Mouse (Mus musculus): ENCODE data around the gene Pdk2. TPM values are rescaled to one million over a fixed set of nuclear protein-coding genes. Genes with fewer than 3 reads are reported as not detected.
A peak's percentile ranks its signal among the peaks of the same experiment; 100 is the strongest.

Gene Pdk2
- polyA plus RNA-seq (2015; fragmentation: Nextera tagmentation; extraction: Ambion mirVana), result 33.2 and 33.7 TPM in 2 replicates

DNA sequence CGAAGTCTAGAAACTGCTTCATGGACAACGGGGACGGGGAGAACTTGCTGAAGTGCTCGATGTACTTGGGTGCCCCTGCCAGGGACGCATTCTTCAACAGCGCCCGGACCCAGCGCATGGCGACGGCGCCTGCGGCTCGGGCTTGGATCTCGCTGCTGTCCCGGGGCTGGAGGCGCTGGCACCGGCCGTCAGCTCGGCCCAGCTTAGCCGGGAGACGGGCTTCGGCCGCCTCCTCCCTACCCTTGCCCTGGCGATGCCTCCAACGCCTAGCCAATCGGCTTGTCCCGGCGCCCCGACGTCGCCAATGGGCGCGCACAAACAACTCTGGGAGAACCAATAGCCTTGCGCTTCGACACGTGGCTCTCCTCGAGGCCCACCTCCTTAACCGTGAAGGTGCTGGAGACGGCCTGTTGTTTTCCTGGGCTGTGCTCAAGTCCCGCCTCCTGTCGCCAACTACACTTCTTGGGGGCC is at the start of gene Pdk2:
Gene Pdk2, minus strand, starts transcription at position 216 of the 471 bp plus-strand sequence.
- peaks cover 27% of the 10 kb centered on the region for H3K36me3 ChIP-seq
- peak within 1 kb of the TSS; percentile 82 for H3K9ac ChIP-seq
- peaks cover 16% of the 10 kb centered on the region for H3K4me1 ChIP-seq
- H3K27me3 ChIP-seq, result no peaks in the 10 kb centered on the region
- WGBS, result under 1% methylated on average over 41 of the region's 41 CpGs
- H3K4me2 ChIP-seq, result peak within 1 kb of the TSS; percentile 84
- H3K4me3 ChIP-seq, result peak within 1 kb of the TSS; percentile 61
- peak within 1 kb of the TSS; percentile 68 for H3K27ac ChIP-seq
- no peaks in the 10 kb centered on the region for H3K9me3 ChIP-seq
- ATAC-seq (ENCODE audit: insufficient number of reproducible peaks, insufficient read depth, low FRiP score, low TSS enrichment, low read depth), result peak; percentile 94

DNA sequence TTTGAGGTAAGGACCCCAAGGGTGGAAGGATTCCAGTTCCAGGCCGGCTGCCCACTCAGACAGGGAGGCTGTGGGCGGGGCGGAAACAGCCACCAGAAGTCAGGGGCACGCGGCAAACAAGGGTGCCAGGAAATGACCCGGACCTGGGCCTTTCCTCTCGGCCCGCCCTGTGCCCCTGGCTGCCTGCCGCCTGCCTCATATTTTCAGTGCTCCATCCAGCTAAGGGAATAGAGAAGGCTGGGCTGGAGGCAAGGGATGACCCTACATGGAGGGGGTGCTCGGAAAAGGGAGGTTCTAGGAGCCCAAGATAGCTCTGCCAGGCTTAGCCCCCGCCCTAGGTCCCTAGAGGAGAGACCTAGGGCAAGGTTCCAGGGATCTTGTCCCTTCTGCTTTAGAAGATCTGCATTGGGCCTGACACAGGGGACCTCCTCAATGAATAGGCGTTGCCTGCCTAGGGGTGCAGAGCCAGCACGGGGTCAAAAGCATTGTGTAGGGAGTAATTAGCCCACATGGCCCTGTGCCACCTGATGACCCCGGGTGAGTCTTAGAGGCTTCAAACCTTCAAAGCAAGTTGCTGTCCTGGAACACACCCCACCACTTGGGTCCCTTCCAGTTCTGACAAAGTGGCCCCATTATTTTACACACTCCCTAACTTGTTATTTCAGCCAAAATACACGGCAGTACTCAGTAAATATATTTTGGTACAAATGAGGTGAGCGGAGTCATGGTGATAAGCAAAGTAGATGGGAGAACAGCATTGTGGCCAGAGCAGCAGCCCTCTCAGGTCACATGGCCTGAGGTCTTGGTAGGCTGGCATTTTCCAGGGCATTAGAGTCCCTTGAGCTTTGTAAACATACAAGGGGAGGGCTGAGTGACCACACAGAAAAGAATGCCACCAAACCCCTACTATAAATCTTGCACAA is 48.0 kb upstream of the Pdk2 start:
- no peak overlapping the region for H3K9ac ChIP-seq
- no peak overlapping the region for H3K4me3 ChIP-seq
- WGBS, result 68% methylated on average over 16 of the region's 16 CpGs
- H3K4me2 ChIP-seq, result no peak overlapping the region
- no peaks in the 10 kb centered on the region for H3K36me3 ChIP-seq
- H3K27me3 ChIP-seq, result no peaks in the 10 kb centered on the region; the same call in 1 of the 2 replicates
- H3K27ac ChIP-seq, result no peak overlapping the region
- ATAC-seq (ENCODE audit: insufficient number of reproducible peaks, insufficient read depth, low FRiP score, low TSS enrichment, low read depth), result no peak
- no peaks in the 10 kb centered on the region for H3K9me3 ChIP-seq
- peaks cover 21% of the 10 kb centered on the region for H3K4me1 ChIP-seq

DNA sequence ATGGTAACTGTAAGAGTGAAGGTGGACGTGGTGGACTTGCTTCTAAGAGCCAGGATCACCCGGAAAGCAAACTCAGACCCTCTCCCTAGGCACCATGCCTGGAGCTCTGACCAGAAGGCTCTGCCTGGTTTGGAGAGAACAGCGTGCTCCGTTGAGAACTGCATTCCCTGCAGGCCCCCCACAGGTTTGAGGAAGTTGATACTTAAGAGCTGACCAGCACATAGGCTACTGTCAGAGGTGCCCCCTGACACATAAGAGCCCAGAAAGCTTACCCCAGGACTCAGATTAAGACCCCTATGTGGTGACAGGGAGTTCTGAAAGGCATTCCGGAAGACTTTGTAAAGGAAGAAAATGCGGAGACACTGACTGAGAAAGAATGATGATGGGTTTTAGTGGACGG is 47.1 kb upstream of the Pdk2 start:
- no peaks in the 10 kb centered on the region; the same call in 1 of the 2 replicates for H3K27me3 ChIP-seq
- H3K4me2 ChIP-seq, result no peak overlapping the region
- no peak overlapping the region for H3K27ac ChIP-seq
- 57% methylated on average over 7 of the region's 7 CpGs for WGBS
- H3K9me3 ChIP-seq, result no peaks in the 10 kb centered on the region
- H3K4me3 ChIP-seq, result no peak overlapping the region
- ATAC-seq (ENCODE audit: insufficient number of reproducible peaks, insufficient read depth, low FRiP score, low TSS enrichment, low read depth), result no peak
- no peak overlapping the region for H3K9ac ChIP-seq
- H3K4me1 ChIP-seq, result peaks cover 21% of the 10 kb centered on the region
- H3K36me3 ChIP-seq, result no peaks in the 10 kb centered on the region

DNA sequence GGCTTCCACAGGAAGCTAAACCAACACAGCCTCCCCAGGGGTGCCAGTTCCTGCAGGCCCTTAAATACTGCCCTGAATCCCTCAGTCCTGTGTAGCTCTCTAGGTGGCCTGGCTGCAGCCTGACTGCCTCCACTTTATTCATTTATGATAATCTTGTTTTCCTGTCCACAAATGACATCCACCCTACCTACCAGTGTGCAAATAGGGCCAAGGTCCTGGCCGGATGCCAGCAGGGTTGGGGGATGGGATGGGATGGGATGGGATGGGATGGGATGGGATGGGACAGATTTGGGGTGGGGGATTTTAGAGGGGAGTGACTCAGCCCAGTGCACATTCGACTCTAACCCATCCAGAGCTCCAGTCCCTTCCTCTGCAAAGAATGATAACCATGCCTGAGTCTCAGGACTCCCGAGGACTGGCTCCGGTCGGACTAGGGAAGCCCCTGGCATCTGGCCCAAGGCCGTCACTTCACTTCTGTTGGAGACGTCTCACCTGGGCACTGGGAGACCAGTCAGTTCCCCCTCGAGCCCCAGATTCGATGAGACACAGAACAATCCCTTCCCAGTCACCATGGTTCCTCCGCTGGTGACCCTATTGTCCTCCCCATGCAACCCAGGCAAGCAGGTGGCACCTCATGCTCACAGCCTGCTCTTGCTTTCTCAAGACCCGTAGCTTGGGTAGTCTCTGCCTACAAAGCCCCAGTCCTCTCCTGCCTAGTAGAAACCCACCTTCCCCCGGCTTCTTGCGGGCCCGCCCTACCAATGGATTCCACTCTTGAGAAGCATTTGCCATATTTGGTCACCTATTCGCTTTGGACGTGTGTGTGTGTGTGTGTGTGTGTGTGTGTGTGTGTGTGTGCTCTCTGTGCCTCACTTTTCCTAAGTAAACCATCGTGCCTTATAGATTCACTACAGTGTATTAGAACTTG is 46.4 kb upstream of the Pdk2 start:
- H3K4me2 ChIP-seq, result no peak overlapping the region
- WGBS, result 65% methylated on average over 17 of the region's 17 CpGs

DNA sequence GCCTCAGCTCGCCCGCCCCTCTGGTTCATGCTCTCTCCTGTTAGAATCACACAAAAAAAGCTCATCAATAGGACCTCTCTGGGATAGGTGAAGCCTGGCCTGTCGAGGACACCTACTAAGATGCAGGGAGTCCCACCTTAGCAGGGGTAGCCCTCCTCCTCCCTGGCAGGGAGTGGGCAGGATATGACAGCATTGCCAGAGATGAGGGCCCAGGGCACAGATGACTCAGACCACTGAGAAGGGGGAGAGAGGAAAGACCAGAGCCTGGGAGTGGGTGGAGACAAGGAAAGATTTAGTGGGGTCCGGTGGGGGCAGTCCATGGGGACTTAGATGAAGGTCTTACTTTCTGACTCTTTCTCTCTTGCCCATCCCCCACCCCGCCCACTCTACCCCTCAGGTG is 45.1 kb upstream of the Pdk2 start:
- Histone ChIP-seq H3K27me3 (no peaks in the 10 kb centered on the region; the same call in 1 of the 2 replicates), H3K4me2 (no peak overlapping the region), H3K27ac (no peak overlapping the region), H3K4me3 (no peak overlapping the region), H3K9ac (no peak overlapping the region), H3K9me3 (no peaks in the 10 kb centered on the region), H3K4me1 (peaks cover 21% of the 10 kb centered on the region), H3K36me3 (no peaks in the 10 kb centered on the region)
- WGBS, result 49% methylated on average over 5 of the region's 5 CpGs
- no peak for ATAC-seq (ENCODE audit: insufficient number of reproducible peaks, insufficient read depth, low FRiP score, low TSS enrichment, low read depth)

More for the DNA sequence above, 46.4 kb upstream of the Pdk2 start:
- Histone ChIP-seq H3K36me3 (no peaks in the 10 kb centered on the region), H3K9ac (peak overlapping the region; percentile 44; the same call in 1 of the 2 replicates), H3K27me3 (no peaks in the 10 kb centered on the region; the same call in 1 of the 2 replicates), H3K27ac (no peak overlapping the region), H3K4me1 (peaks cover 21% of the 10 kb centered on the region), H3K9me3 (no peaks in the 10 kb centered on the region), H3K4me3 (no peak overlapping the region)
- no peak for ATAC-seq (ENCODE audit: insufficient number of reproducible peaks, insufficient read depth, low FRiP score, low TSS enrichment, low read depth)

DNA sequence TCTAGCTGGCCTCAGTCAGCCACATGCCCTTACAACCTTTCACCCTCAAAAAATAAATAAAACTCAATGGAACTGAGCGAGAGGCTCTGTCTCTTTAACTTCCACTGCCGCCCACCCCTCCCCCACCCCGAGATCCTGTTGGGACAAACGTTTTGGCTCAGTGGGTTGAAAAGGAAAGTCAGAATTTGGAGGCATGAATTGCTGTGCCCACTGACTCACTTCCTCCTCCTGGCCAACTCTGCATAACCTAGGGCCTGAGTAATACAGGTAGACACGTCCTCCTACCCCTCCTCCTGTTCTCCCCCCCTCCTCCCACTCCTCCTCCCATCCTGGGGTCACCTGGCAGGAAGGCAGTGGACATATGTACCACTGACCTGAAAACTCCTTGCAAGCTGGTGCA is 44.6 kb upstream of the Pdk2 start:
- Histone ChIP-seq H3K4me2 (no peak overlapping the region), H3K36me3 (no peaks in the 10 kb centered on the region), H3K9me3 (no peaks in the 10 kb centered on the region), H3K27ac (no peak overlapping the region), H3K4me1 (peaks cover 21% of the 10 kb centered on the region), H3K4me3 (no peak overlapping the region), H3K27me3 (no peaks in the 10 kb centered on the region; the same call in 1 of the 2 replicates), H3K9ac (no peak overlapping the region)
- no peak for ATAC-seq (ENCODE audit: insufficient number of reproducible peaks, insufficient read depth, low FRiP score, low TSS enrichment, low read depth)
- WGBS, result 15% methylated on average over 5 of the region's 5 CpGs

DNA sequence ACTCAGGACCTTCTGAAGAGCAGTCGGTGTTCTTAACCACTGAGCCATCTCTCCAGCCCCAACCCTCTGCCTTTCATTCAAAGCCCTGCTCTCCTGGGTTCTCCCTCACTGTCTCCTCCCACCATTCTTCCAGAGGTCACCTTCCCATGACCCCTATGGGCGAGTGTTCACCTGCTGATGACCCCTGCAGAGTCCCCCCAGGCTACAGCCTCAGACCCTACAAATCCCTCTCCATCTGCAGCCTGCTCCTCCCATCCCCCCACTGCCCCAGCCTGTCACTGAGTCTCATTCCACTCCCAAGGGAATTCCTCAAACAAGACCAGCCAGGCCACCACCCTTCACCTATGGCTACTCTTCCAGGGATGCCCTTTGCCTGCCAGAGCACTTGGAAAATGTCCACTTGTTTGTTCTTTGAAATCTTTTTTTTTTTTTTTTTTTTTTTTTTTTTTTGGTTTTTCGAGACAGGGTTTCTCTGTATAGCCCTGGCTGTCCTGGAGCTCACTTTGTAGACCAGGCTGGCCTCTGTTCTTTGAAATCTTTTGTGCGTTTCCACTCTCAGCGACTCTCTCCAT is 43.7 kb upstream of the Pdk2 start:
- peaks cover 23% of the 10 kb centered on the region for H3K4me1 ChIP-seq

DNA sequence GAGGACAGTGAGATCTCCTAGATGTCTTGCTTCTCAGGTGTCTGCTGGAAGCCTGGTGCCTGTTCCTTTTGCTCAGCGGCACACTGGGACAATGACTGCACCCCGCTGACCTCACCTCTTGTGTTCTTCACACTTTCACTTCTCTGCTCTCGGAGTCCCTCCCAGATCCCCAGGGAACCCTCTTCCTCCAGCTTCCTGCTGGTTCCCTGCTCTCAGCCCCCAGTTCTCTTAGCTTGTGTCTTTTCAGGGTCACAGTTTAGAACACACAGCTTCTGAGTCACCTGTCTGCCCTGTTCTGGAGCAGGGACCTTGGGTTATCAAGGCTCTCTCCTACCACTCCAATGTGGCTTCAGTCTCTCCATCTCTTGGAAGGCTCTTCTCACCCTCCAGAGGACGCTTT is 43.0 kb upstream of the Pdk2 start:
- no peak overlapping the region for H3K4me3 ChIP-seq
- H3K36me3 ChIP-seq, result no peaks in the 10 kb centered on the region
- ATAC-seq (ENCODE audit: insufficient number of reproducible peaks, insufficient read depth, low FRiP score, low TSS enrichment, low read depth), result no peak
- H3K9me3 ChIP-seq, result no peaks in the 10 kb centered on the region
- no peak overlapping the region for H3K27ac ChIP-seq
- H3K4me1 ChIP-seq, result peaks cover 28% of the 10 kb centered on the region
- H3K9ac ChIP-seq, result no peak overlapping the region
- 37% methylated on average over 4 of the region's 4 CpGs for WGBS
- peaks cover 2% of the 10 kb centered on the region; the same call in 1 of the 2 replicates for H3K27me3 ChIP-seq
- H3K4me2 ChIP-seq, result no peak overlapping the region

More for the DNA sequence above, 43.7 kb upstream of the Pdk2 start:
- Histone ChIP-seq H3K27me3 (no peaks in the 10 kb centered on the region; the same call in 1 of the 2 replicates), H3K27ac (no peak overlapping the region), H3K4me2 (no peak overlapping the region), H3K9ac (no peak overlapping the region), H3K36me3 (no peaks in the 10 kb centered on the region), H3K9me3 (no peaks in the 10 kb centered on the region), H3K4me3 (no peak overlapping the region)
- no peak for ATAC-seq (ENCODE audit: insufficient number of reproducible peaks, insufficient read depth, low FRiP score, low TSS enrichment, low read depth)
- WGBS, result 34% methylated on average over 5 of the region's 5 CpGs

DNA sequence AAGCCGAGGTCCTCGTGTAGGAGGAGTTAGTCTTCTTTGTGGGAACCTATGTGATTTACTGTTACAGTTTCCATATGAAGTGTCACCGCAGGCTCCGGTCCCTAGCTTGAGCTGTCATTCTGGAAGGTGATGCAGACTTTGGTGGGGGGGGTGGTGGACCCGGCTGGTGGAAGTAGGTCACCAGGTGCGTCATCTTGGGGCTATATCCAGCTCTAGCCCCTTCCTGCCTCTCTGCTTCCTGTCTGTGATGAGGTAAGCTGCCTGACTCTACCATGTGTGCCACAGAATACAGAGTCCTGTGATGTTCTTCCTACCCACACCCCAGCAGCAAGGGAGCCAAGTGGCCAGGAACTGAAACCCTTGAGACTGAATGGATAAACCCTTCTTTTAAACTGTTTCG is 41.7 kb upstream of the Pdk2 start:
- no peaks in the 10 kb centered on the region for H3K9me3 ChIP-seq
- peaks cover 38% of the 10 kb centered on the region for H3K4me1 ChIP-seq
- no peak overlapping the region for H3K4me2 ChIP-seq
- no peak overlapping the region for H3K9ac ChIP-seq
- peaks cover 15% of the 10 kb centered on the region for H3K27me3 ChIP-seq
- H3K4me3 ChIP-seq, result no peak overlapping the region
- H3K36me3 ChIP-seq, result no peaks in the 10 kb centered on the region
- WGBS, result 93% methylated on average over 7 of the region's 7 CpGs
- no peak overlapping the region for H3K27ac ChIP-seq
- ATAC-seq (ENCODE audit: insufficient number of reproducible peaks, insufficient read depth, low FRiP score, low TSS enrichment, low read depth), result no peak

DNA sequence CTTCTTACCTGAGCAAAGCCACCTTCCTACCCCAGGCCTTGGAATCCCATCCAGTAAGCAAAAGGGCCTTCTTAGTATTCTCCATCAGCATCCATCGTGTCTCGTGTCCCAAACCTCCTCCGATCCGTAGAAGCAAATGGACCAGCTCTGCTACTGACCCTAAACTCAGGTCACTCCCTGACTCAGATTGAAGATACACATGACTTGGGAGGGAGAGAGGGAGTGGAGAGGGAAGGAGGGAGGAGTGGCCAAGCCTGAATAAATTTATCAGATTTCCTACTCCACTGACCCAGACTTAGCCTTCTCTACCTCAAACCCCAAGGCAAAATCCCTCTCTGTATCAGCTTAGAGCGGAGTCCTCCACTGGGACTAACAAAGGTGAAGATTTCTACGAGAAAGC is 39.6 kb upstream of the Pdk2 start:
- no peak for ATAC-seq (ENCODE audit: insufficient number of reproducible peaks, insufficient read depth, low FRiP score, low TSS enrichment, low read depth)
- H3K9me3 ChIP-seq, result no peaks in the 10 kb centered on the region
- H3K4me3 ChIP-seq, result no peak overlapping the region
- no peak overlapping the region for H3K27ac ChIP-seq
- no peak overlapping the region for H3K9ac ChIP-seq
- H3K4me2 ChIP-seq, result no peak overlapping the region
- 73% methylated on average over 6 of the region's 6 CpGs for WGBS
- H3K36me3 ChIP-seq, result no peaks in the 10 kb centered on the region
- peaks cover 36% of the 10 kb centered on the region for H3K27me3 ChIP-seq
- H3K4me1 ChIP-seq, result peaks cover 39% of the 10 kb centered on the region

DNA sequence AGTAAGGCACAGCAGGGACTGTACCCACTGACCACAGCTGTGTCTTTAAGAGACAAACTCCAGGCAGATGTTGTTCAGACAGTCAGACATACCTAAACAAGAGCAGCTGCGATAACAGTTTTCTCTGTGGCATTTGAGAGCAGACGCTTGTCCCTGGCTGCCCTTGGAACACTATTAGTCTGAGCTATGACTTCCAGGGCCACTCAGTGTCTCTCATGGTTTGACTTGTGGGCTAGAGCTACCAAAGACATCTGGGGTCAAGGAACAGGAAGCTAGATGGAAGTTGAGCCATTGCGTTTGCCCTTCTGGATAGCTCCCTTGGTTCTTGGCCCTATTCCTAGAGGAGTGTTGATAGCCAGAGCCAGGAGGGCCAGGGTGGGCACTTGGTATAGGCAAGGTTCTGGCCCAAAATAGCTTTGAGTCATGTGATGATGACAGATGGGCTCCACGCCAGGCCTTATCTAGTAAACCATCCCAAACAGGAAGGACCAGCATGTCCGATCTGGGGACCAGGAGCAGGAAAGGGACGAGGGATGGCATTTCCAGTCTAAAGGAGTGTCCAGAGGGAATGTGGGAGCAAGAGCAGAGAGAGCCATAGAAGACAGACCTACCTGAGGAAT is 38.2 kb upstream of the Pdk2 start:
- 73% methylated on average over 6 of the region's 6 CpGs for WGBS
- Histone ChIP-seq H3K36me3 (no peaks in the 10 kb centered on the region), H3K9me3 (no peaks in the 10 kb centered on the region), H3K27me3 (peaks cover 50% of the 10 kb centered on the region), H3K4me1 (peaks cover 48% of the 10 kb centered on the region), H3K27ac (no peak overlapping the region), H3K4me2 (no peak overlapping the region), H3K9ac (no peak overlapping the region), H3K4me3 (no peak overlapping the region)
- no peak for ATAC-seq (ENCODE audit: insufficient number of reproducible peaks, insufficient read depth, low FRiP score, low TSS enrichment, low read depth)

All from embryonic facial prominence, embryonic 13.5 days (tissue).